Mouse (Mus musculus) embryonic facial prominence, embryonic 10.5 days (tissue): ENCODE results near the gene Plekha6. TPM values are rescaled to one million over a fixed set of nuclear protein-coding genes. Genes with fewer than 3 reads are reported as not detected.
A peak's percentile ranks its signal among the peaks of the same experiment; 100 is the strongest.

Experiments used
- DNase-seq: peaks from one replicate; pipeline ENCODE4 v3.0.0-alpha.2; 2017; ENCODE audit warnings: low spot score
- H3K27ac ChIP-seq: fragments of 300-500 bp; sonication (generic); replicated peaks from 2 replicates; pipeline ENCODE4 v1.5.1; 2016; ENCODE audit warnings: mild to moderate bottlenecking
- H3K27me3 ChIP-seq: fragments of 300-500 bp; sonication (generic); replicated peaks from 2 replicates; pipeline ENCODE4 v1.6.1; 2016; ENCODE audit warnings: low read depth, mild to moderate bottlenecking; ENCODE audit not compliant: poor library complexity, severe bottlenecking
- H3K36me3 ChIP-seq: fragments of 300-500 bp; sonication (generic); replicated peaks from 2 replicates; pipeline ENCODE4 v1.6.1; 2016; ENCODE audit warnings: mild to moderate bottlenecking, moderate library complexity
- H3K4me1 ChIP-seq: fragments of 300-500 bp; sonication (generic); 2 replicates; pipeline ENCODE4 v1.6.1; 2016
- H3K4me3 ChIP-seq: fragments of 300-500 bp; sonication (generic); 2 replicates; pipeline ENCODE4 v1.5.1; 2016; ENCODE audit warnings: mild to moderate bottlenecking, moderate library complexity
- H3K9me3 ChIP-seq: fragments of 300-500 bp; sonication (generic); 2 replicates; pipeline ENCODE4 v1.6.1; 2016; ENCODE audit warnings: mild to moderate bottlenecking
- WGBS: fragments of 180-500 bp; shearing (Covaris S2); methylation state at CpG from one replicate; pipeline ENCODE4 v1.1.7; 2016; 5-methylcytosine and 5-hydroxymethylcytosine counted together
- polyA plus RNA-seq: library from polyadenylated mRNA; unstranded; fragments of >200 nt; fragmentation: Nextera tagmentation; extraction: Ambion mirVana; gene quantifications from 2 replicates; pipeline ENCODE4 v1.2.1, GENCODE M21; 2016

Gene Plekha6
- polyA plus RNA-seq, 1 experiment from 2014 or later, result 3.4 TPM

- H3K4me3 ChIP-seq, result no peak overlapping the region
- no peak overlapping the region for H3K27ac ChIP-seq
- H3K9me3 ChIP-seq, result no peaks in the 10 kb centered on the region
- H3K4me1 ChIP-seq, result peaks cover 21% of the 10 kb centered on the region
- no peak for DNase-seq
- H3K27me3 ChIP-seq, result peaks cover 23% of the 10 kb centered on the region
- 53% methylated on average over 4 of the region's 4 CpGs for WGBS
- H3K36me3 ChIP-seq, result no peaks in the 10 kb centered on the region
Observed at GRCm38 (mm10) chr1:133311240-133311639, 147.2 kb downstream of the Plekha6 start.

- Histone ChIP-seq H3K4me1 (peaks cover 21% of the 10 kb centered on the region), H3K36me3 (no peaks in the 10 kb centered on the region), H3K27me3 (peaks cover 23% of the 10 kb centered on the region), H3K27ac (no peak overlapping the region), H3K9me3 (no peaks in the 10 kb centered on the region), H3K4me3 (no peak overlapping the region)
- DNase-seq, result no peak
- 22% methylated on average over 10 of the region's 10 CpGs for WGBS
Observed at GRCm38 (mm10) chr1:133311946-133312345, 147.9 kb downstream of the Plekha6 start.

- WGBS, result 20% methylated on average over 8 of the region's 8 CpGs
- Histone ChIP-seq H3K9me3 (peaks cover 5% of the 10 kb centered on the region; the same call in 1 of the 2 replicates), H3K27me3 (peaks cover 23% of the 10 kb centered on the region)
Observed at GRCm38 (mm10) chr1:133314364-133314763, 150.4 kb downstream of the Plekha6 start.

GRCm38 (mm10) chr1:133315775-133316174 is 151.8 kb downstream of the Plekha6 start:
- Histone ChIP-seq H3K27ac (no peak overlapping the region), H3K4me3 (no peak overlapping the region), H3K9me3 (peaks cover 5% of the 10 kb centered on the region; the same call in 1 of the 2 replicates), H3K27me3 (peaks cover 17% of the 10 kb centered on the region), H3K36me3 (no peaks in the 10 kb centered on the region), H3K4me1 (peaks cover 14% of the 10 kb centered on the region)
- 89% methylated on average over 6 of the region's 6 CpGs for WGBS
- DNase-seq, result no peak

More at GRCm38 (mm10) chr1:133314364-133314763, 150.4 kb downstream of the Plekha6 start:
- Histone ChIP-seq H3K4me1 (peaks cover 21% of the 10 kb centered on the region), H3K36me3 (no peaks in the 10 kb centered on the region), H3K27ac (no peak overlapping the region), H3K4me3 (no peak overlapping the region)
- DNase-seq, result peak; percentile 78

GRCm38 (mm10) chr1:133316577-133316976 is 152.6 kb downstream of the Plekha6 start:
- DNase-seq, result no peak
- Histone ChIP-seq H3K4me1 (peaks cover 14% of the 10 kb centered on the region), H3K27me3 (peaks cover 12% of the 10 kb centered on the region), H3K4me3 (no peak overlapping the region), H3K36me3 (no peaks in the 10 kb centered on the region), H3K27ac (no peak overlapping the region), H3K9me3 (peaks cover 5% of the 10 kb centered on the region; the same call in 1 of the 2 replicates)
- WGBS, result 86% methylated on average over 4 of the region's 4 CpGs

- H3K27ac ChIP-seq, result no peak overlapping the region
- H3K4me1 ChIP-seq, result peaks cover 10% of the 10 kb centered on the region
- DNase-seq, result no peak
- no peaks in the 10 kb centered on the region for H3K36me3 ChIP-seq
- H3K9me3 ChIP-seq, result peaks cover 5% of the 10 kb centered on the region; the same call in 1 of the 2 replicates
- WGBS, result 75% methylated on average over 1 of the region's 1 CpGs
- no peak overlapping the region for H3K4me3 ChIP-seq
- H3K27me3 ChIP-seq, result peaks cover 8% of the 10 kb centered on the region
Observed at GRCm38 (mm10) chr1:133317149-133317548, 153.1 kb downstream of the Plekha6 start.

GRCm38 (mm10) chr1:133321267-133321925 is 157.4 kb downstream of the Plekha6 start, which contains the start of gene Kiss1:
Gene Kiss1 (plus strand): TSS chr1:133321875.
- H3K27me3 ChIP-seq, result peaks cover 9% of the 10 kb centered on the region
- no peak for DNase-seq
- no peak within 1 kb of the TSS for H3K4me3 ChIP-seq
- WGBS, result 86% methylated on average over 13 of the region's 13 CpGs
- H3K4me1 ChIP-seq, result peaks cover 12% of the 10 kb centered on the region
- no peaks in the 10 kb centered on the region for H3K36me3 ChIP-seq
- peaks cover 5% of the 10 kb centered on the region; the same call in 1 of the 2 replicates for H3K9me3 ChIP-seq
- no peak within 1 kb of the TSS for H3K27ac ChIP-seq

- H3K4me1 ChIP-seq, result peaks cover 12% of the 10 kb centered on the region
- DNase-seq, result peak; percentile 22
- H3K27me3 ChIP-seq, result peaks cover 28% of the 10 kb centered on the region
- 46% methylated on average over 5 of the region's 5 CpGs for WGBS
- H3K9me3 ChIP-seq, result peaks cover under 1% of the 10 kb centered on the region; the same call in 1 of the 2 replicates
- H3K27ac ChIP-seq, result no peak overlapping the region
- no peaks in the 10 kb centered on the region for H3K36me3 ChIP-seq
- H3K4me3 ChIP-seq, result no peak overlapping the region
Observed at GRCm38 (mm10) chr1:133323333-133323732, 159.3 kb downstream of the Plekha6 start.

- WGBS, result 86% methylated on average over 8 of the region's 8 CpGs
- DNase-seq, result no peak
Observed at GRCm38 (mm10) chr1:133325951-133326350, 161.9 kb downstream of the Plekha6 start.

GRCm38 (mm10) chr1:133327094-133327493 is 163.1 kb downstream of the Plekha6 start:
- WGBS, result 49% methylated on average over 5 of the region's 5 CpGs
- H3K27ac ChIP-seq, result no peak overlapping the region
- peaks cover 65% of the 10 kb centered on the region for H3K27me3 ChIP-seq

More at GRCm38 (mm10) chr1:133325951-133326350, 161.9 kb downstream of the Plekha6 start:
- Histone ChIP-seq H3K36me3 (no peaks in the 10 kb centered on the region), H3K9me3 (no peaks in the 10 kb centered on the region), H3K4me3 (no peak overlapping the region), H3K27ac (no peak overlapping the region), H3K27me3 (peaks cover 53% of the 10 kb centered on the region), H3K4me1 (peaks cover 21% of the 10 kb centered on the region)

GRCm38 (mm10) chr1:133328299-133328795 is 164.3 kb downstream of the Plekha6 start:
- H3K27me3 ChIP-seq, result peaks cover 77% of the 10 kb centered on the region
- 59% methylated on average over 6 of the region's 6 CpGs for WGBS

More at GRCm38 (mm10) chr1:133327094-133327493, 163.1 kb downstream of the Plekha6 start:
- Histone ChIP-seq H3K36me3 (no peaks in the 10 kb centered on the region), H3K4me3 (no peak overlapping the region), H3K9me3 (no peaks in the 10 kb centered on the region), H3K4me1 (peaks cover 21% of the 10 kb centered on the region)
- DNase-seq, result no peak

GRCm38 (mm10) chr1:133328896-133329637 is 165.1 kb downstream of the Plekha6 start:
- no peak overlapping the region; the same call in 1 of the 2 replicates for H3K27ac ChIP-seq
- WGBS, result 7% methylated on average over 34 of the region's 34 CpGs

More at GRCm38 (mm10) chr1:133328299-133328795, 164.3 kb downstream of the Plekha6 start:
- no peak overlapping the region for H3K27ac ChIP-seq
- no peak overlapping the region for H3K4me3 ChIP-seq
- no peaks in the 10 kb centered on the region for H3K36me3 ChIP-seq
- H3K9me3 ChIP-seq, result no peaks in the 10 kb centered on the region
- no peak for DNase-seq
- peaks cover 15% of the 10 kb centered on the region for H3K4me1 ChIP-seq

More at GRCm38 (mm10) chr1:133328896-133329637, 165.1 kb downstream of the Plekha6 start:
- peaks cover 9% of the 10 kb centered on the region for H3K4me1 ChIP-seq
- peaks cover 77% of the 10 kb centered on the region for H3K27me3 ChIP-seq
- no peaks in the 10 kb centered on the region for H3K36me3 ChIP-seq
- H3K9me3 ChIP-seq, result no peaks in the 10 kb centered on the region
- DNase-seq, result peak; percentile 52
- peak overlapping the region; percentile 47 for H3K4me3 ChIP-seq
